19 mouse cellular contexts compared by ENCODE assay signal in genomic region chr11:86981229-86981791, GRCm38 (mm10). TPM values are rescaled to one million over a fixed set of nuclear protein-coding genes. Genes with fewer than 3 reads are reported as not detected.
DNase-seq lines count a peak whose midpoint lies in the region; ATAC-seq and TF ChIP-seq lines count a peak whose summit lies in the region.
"Had no signal": no experiment of that assay in that cellular context is flagged by ENCODE, and none has a peak within 500 bp of the region (broad histone marks: within the 10 kb centered on the region; RNA-seq: fewer than 3 reads in every experiment).

No protein-coding gene starts in this region.

- no peak for DNase-seq in gastrocnemius, adult 2 months
- no peak for DNase-seq in gastrocnemius, adult 8-10 months (ENCODE audit: low spot score in 2 of 2)
- DNase-seq in hindbrain, embryonic 10.5 days (ENCODE audit: low spot score): no peak
- DNase-seq in brain, adult 2 months (ENCODE audit: low read depth, low spot score): peak; percentile 63
- DNase-seq in adrenal gland, postnatal 36 days: no peak
- no peak for DNase-seq in right cerebral cortex, adult 18-20 months
- DNase-seq: cerebellum, postnatal 10 days; gastrocnemius, postnatal 25 days; kidney, adult 8-10 months; kidney, postnatal 36 days; layer of hippocampus, adult 9-11 months; lung, adult 18-20 months; retina, postnatal 1 day had no signal

- no peak for ATAC-seq in hindbrain, embryonic 16.5 days
- ATAC-seq in limb, embryonic 15.5 days (ENCODE audit: insufficient number of reproducible peaks, low FRiP score, low TSS enrichment, low read depth): no peak
- ATAC-seq: activated CD4-positive, CD25-positive, alpha-beta regulatory T cell, adult 4 months; inflammation-experienced regulatory T-cells, adult 6 months; Patski had no signal

- H3K9me3 ChIP-seq in hindbrain, embryonic 10.5 days: no peaks in the 10 kb centered on the region
- H3K9me3 ChIP-seq in hindbrain, embryonic 16.5 days (ENCODE audit: control insufficient read depth, low read length): no peaks in the 10 kb centered on the region
- H3K9me3 ChIP-seq in limb, embryonic 15.5 days: no peaks in the 10 kb centered on the region
- H3K9me3 ChIP-seq: midbrain, embryonic 12.5 days had no signal

- intact Hi-C loops in gastrocnemius, adult 2 months (cut with DNase I): no loop called here

- no peak overlapping the region for H3K4me3 ChIP-seq in gastrocnemius, adult 2 months
- H3K4me3 ChIP-seq in hindbrain, embryonic 10.5 days: no peak overlapping the region
- H3K4me3 ChIP-seq in hindbrain, embryonic 16.5 days (ENCODE audit: low read length): no peak overlapping the region
- H3K4me3 ChIP-seq in limb, embryonic 15.5 days: no peak overlapping the region
- H3K4me3 ChIP-seq: midbrain, embryonic 12.5 days had no signal

- peaks cover 17% of the 10 kb centered on the region for H3K4me1 ChIP-seq in hindbrain, embryonic 10.5 days (replicated peaks)
- H3K4me1 ChIP-seq in hindbrain, embryonic 16.5 days (ENCODE audit: control insufficient read depth, insufficient read depth, low read depth, low read length): no peaks in the 10 kb centered on the region
- H3K4me1 ChIP-seq in limb, embryonic 15.5 days: peaks cover 18% of the 10 kb centered on the region

- WGBS in hindbrain, embryonic 10.5 days: 78% methylated on average over 5 of the region's 5 CpGs
- 71% methylated on average over 5 of the region's 5 CpGs for WGBS in hindbrain, embryonic 16.5 days
- 32% methylated on average over 5 of the region's 5 CpGs for WGBS in limb, embryonic 15.5 days

- no peak for TF ChIP-seq CTCF in gastrocnemius, adult 2 months (IDR thresholded peaks at IDR 0.05)

- H3K9ac ChIP-seq in hindbrain, embryonic 16.5 days (ENCODE audit: low read depth, low read length): no peak overlapping the region
- H3K9ac ChIP-seq in limb, embryonic 15.5 days: no peak overlapping the region
- H3K9ac ChIP-seq: midbrain, embryonic 12.5 days had no signal

- H3K36me3 ChIP-seq in hindbrain, embryonic 10.5 days: 0 out of 2 replicates have a peak, but pooled peaks cover 5% of the 10 kb centered on the region
- H3K36me3 ChIP-seq in hindbrain, embryonic 16.5 days (ENCODE audit: control insufficient read depth, insufficient read depth, low read length): no peaks in the 10 kb centered on the region
- no peaks in the 10 kb centered on the region for H3K36me3 ChIP-seq in limb, embryonic 15.5 days

- H3K27me3 ChIP-seq in hindbrain, embryonic 10.5 days (ENCODE audit: insufficient read depth, poor library complexity, severe bottlenecking): no peaks in the 10 kb centered on the region
- H3K27me3 ChIP-seq in hindbrain, embryonic 16.5 days (replicated peaks; ENCODE audit: control insufficient read depth, insufficient read depth, low read length): no peaks in the 10 kb centered on the region
- no peaks in the 10 kb centered on the region for H3K27me3 ChIP-seq in limb, embryonic 15.5 days
- H3K27me3 ChIP-seq: midbrain, embryonic 12.5 days; Patski had no signal

- H3K4me2 ChIP-seq in hindbrain, embryonic 16.5 days (ENCODE audit: low read length): no peak overlapping the region
- no peak overlapping the region for H3K4me2 ChIP-seq in limb, embryonic 15.5 days
- H3K4me2 ChIP-seq: midbrain, embryonic 12.5 days had no signal

- H3K27ac ChIP-seq in gastrocnemius, adult 2 months: 0 out of 2 replicates have a peak overlapping the region, but pooled peaks have one; percentile 0
- 0 out of 2 replicates have a peak overlapping the region, but pooled peaks have one; percentile 40 for H3K27ac ChIP-seq in hindbrain, embryonic 10.5 days
- H3K27ac ChIP-seq in hindbrain, embryonic 16.5 days (ENCODE audit: low read depth, low read length): no peak overlapping the region
- peak overlapping the region; percentile 70 for H3K27ac ChIP-seq in limb, embryonic 15.5 days
- H3K27ac ChIP-seq: midbrain, embryonic 12.5 days had no signal

RNA-seq across cellular contexts. Expression of gene Ypel2, which starts 12.2 kb away (rescaled TPM):
- 10 to 100 TPM in 1 of 2 experiments, 1 to 10 TPM in 1; 4.5 to 11.6 TPM for total RNA-seq in gastrocnemius, adult 2 months (2021)
- total RNA-seq in gastrocnemius, adult 8-10 months (2022): 1 to 10 TPM; 4.5 to 6.8 (median 4.9) TPM
- polyA plus RNA-seq in hindbrain, embryonic 10.5 days (2016; fragmentation: Nextera tagmentation; extraction: Ambion mirVana): 4.2 and 4.3 TPM in 2 replicates
- 4.0 and 4.1 TPM in 2 replicates for polyA plus RNA-seq in hindbrain, embryonic 16.5 days (2015; fragmentation: Nextera tagmentation; extraction: Ambion mirVana)
- 7.9 and 8.5 TPM in 2 replicates for polyA plus RNA-seq in limb, embryonic 15.5 days (2015; fragmentation: Nextera tagmentation; extraction: Ambion mirVana)
- 10 to 100 TPM; 12.2 to 39.6 TPM for total RNA-seq in adrenal gland, postnatal 36 days (2021)
